In the genomic region with DNA sequence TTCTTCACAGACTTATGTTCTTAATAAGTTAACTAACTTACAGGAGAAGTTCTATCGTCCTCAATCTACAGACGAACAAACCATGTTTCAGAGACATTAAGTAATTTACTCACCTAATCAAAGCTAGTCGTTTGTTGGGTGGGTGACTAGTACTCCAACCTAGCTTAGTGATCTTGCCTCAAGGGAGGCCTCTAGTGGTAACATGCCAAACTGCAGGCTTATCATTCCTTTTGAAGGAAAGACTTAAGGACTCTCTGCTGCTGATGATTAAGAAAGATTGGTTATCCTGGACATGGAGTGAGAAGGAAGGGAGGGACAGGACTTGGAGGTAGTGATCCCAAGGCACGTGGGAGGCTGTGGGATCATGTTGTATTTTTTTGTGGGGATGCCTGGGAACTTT, we compare ENCODE assay signal across 8 mouse cellular contexts. TPM values are rescaled to one million over a fixed set of nuclear protein-coding genes. Genes with fewer than 3 reads are reported as not detected.
A peak's percentile ranks its signal among the peaks of the same experiment; 100 is the strongest.
DNase-seq lines count a peak whose midpoint lies in the region; ATAC-seq and TF ChIP-seq lines count a peak whose summit lies in the region.

No protein-coding gene starts in this region.

- H3K4me2 ChIP-seq in kidney, embryonic 16.5 days (replicated peaks; ENCODE audit: low read depth, low read length), result no peak overlapping the region

- no peak overlapping the region for H3K27ac ChIP-seq in kidney, adult 2 months (ENCODE audit: insufficient read depth, low read depth, low read length)
- no peak overlapping the region for H3K27ac ChIP-seq in kidney, embryonic 16.5 days (ENCODE audit: low read length)

- no peaks in the 10 kb centered on the region for H3K27me3 ChIP-seq in kidney, adult 2 months (replicated peaks; ENCODE audit: control insufficient read depth, insufficient read depth, low read length)
- H3K27me3 ChIP-seq in kidney, embryonic 16.5 days (ENCODE audit: insufficient read depth, low read length), result no peaks in the 10 kb centered on the region
- no peaks in the 10 kb centered on the region for H3K27me3 ChIP-seq in G1E (ENCODE audit: insufficient read depth, low read length)

- H3K9ac ChIP-seq in kidney, embryonic 16.5 days (replicated peaks; ENCODE audit: low read length), result no peak overlapping the region

- no peaks in the 10 kb centered on the region for H3K36me3 ChIP-seq in kidney, adult 2 months (ENCODE audit: control insufficient read depth, insufficient read depth, low read length)
- H3K36me3 ChIP-seq in kidney, embryonic 16.5 days (ENCODE audit: insufficient read depth, low read length), result no peaks in the 10 kb centered on the region
- H3K36me3 ChIP-seq in G1E (replicated peaks), result no peaks in the 10 kb centered on the region

- no peaks in the 10 kb centered on the region for H3K9me3 ChIP-seq in kidney, embryonic 16.5 days (ENCODE audit: low read length)
- no peaks in the 10 kb centered on the region; the same call in 1 of the 2 replicates for H3K9me3 ChIP-seq in G1E (replicated peaks)

- intact Hi-C loops in left cerebral cortex, postnatal 10 days (cut with DNase I), result loop anchor here (5.0 kb wide), 1 partner anchor 45 kb away; no protein-coding TSS in a partner anchor

- H3K4me3 ChIP-seq in kidney, adult 2 months (ENCODE audit: insufficient read depth, low read depth, low read length), result no peak overlapping the region
- H3K4me3 ChIP-seq in kidney, embryonic 16.5 days (ENCODE audit: low read length), result no peak overlapping the region
- no peak overlapping the region for H3K4me3 ChIP-seq in G1E (ENCODE audit: low read depth, low read length)

- peak; percentile 40; the same call in 1 of the 2 replicates for TF ChIP-seq CTCF in kidney, adult 2 months (conservative IDR thresholded peaks at IDR 0.05; ENCODE audit: insufficient read depth, insufficient read length, low read depth, low read length)
- peak; percentile 84 for TF ChIP-seq CTCF in G1E (IDR thresholded peaks at IDR 0.05; ENCODE audit: low read depth, low read length)

- no peak for ATAC-seq in kidney, embryonic 16.5 days (ENCODE audit: low FRiP score, low TSS enrichment)
- ATAC-seq in G1E (ENCODE audit: extremely low read depth, insufficient number of reproducible peaks, low FRiP score, poor library complexity, severe bottlenecking), result no peak; the same call in 1 of the 2 replicates

- 27% methylated on average over 4 of the region's 4 CpGs for WGBS in kidney, adult 2 months
- WGBS in kidney, embryonic 16.5 days, result 23% methylated on average over 4 of the region's 4 CpGs

- TF ChIP-seq POLR2A in kidney, adult 2 months (IDR thresholded peaks at IDR 0.05; ENCODE audit: low read depth, low read length), result no peak

- DNase-seq in kidney, adult 2 months, result peak; percentile 75
- DNase-seq in G1E (ENCODE audit: low spot score), result peak; percentile 38
- peak; percentile 54 for DNase-seq in c-Kit-negative CD71-positive TER-119-positive erythroid progenitor cells, embryonic 14.5 days (ENCODE audit: low read depth, low spot score)
- peak; percentile 10 for DNase-seq in gonadal fat pad, adult 2 months (ENCODE audit: low read depth)
- peak; percentile 17 to 39 for DNase-seq in left cerebral cortex, postnatal 10 days (ENCODE audit: extremely low spot score in 1 of 2, low spot score in 2 of 2)
- peak; percentile 84 for DNase-seq in retina, embryonic 14.5 days (ENCODE audit: low spot score)
- DNase-seq in urinary bladder, adult 2 months (ENCODE audit: low spot score), result no peak

- no peaks in the 10 kb centered on the region for H3K4me1 ChIP-seq in kidney, adult 2 months (ENCODE audit: control insufficient read depth, insufficient read depth, low read length)
- H3K4me1 ChIP-seq in kidney, embryonic 16.5 days (ENCODE audit: insufficient read depth, low read length), result no peaks in the 10 kb centered on the region
- H3K4me1 ChIP-seq in G1E (ENCODE audit: insufficient read depth, low read depth, low read length), result peaks cover 2% of the 10 kb centered on the region; the same call in 1 of the 2 replicates

RNA-seq across cellular contexts. Expression of a gene that starts 11.3 kb away (rescaled TPM):
- 0.16 and 0.19 TPM in 2 replicates for polyA plus RNA-seq in kidney, adult 2 months (2012; rRNA removed)
- polyA plus RNA-seq in kidney, embryonic 16.5 days (2015; fragmentation: Nextera tagmentation; extraction: Ambion mirVana), result 0.05 TPM in 1 of 2 replicates, not detected in the other
- total RNA-seq in G1E (2014; fragmentation: Nextera tagmentation) (not detected in 2 replicates), G1E (2017) (not detected in 2 replicates)
- not detected in 2 replicates for polyA plus RNA-seq in G1E (2012)
- polyA plus RNA-seq in gonadal fat pad, adult 2 months (2012; rRNA removed), result 0.04 and 0.13 TPM in 2 replicates
- total RNA-seq in left cerebral cortex, postnatal 10 days (2021), result 1 to 10 TPM in 1 of 2 experiments, under 1 TPM in 1; 0.92 to 1.1 TPM
- 1.4 and 1.5 TPM in 2 replicates for polyA plus RNA-seq in urinary bladder, adult 2 months (2012; rRNA removed)

RNA-seq across cellular contexts. Expression of a gene that starts 22.0 kb away (rescaled TPM):
- polyA plus RNA-seq in kidney, adult 2 months (2012; rRNA removed), result 1.2 and 1.6 TPM in 2 replicates
- polyA plus RNA-seq in kidney, embryonic 16.5 days (2015; fragmentation: Nextera tagmentation; extraction: Ambion mirVana), result 0.21 and 0.46 TPM in 2 replicates
- not detected in 2 replicates for total RNA-seq in G1E (2014; fragmentation: Nextera tagmentation)
- total RNA-seq in G1E (2017), result 0.11 TPM in 1 of 2 replicates, not detected in the other
- not detected in 2 replicates for polyA plus RNA-seq in G1E (2012)
- 11.1 and 11.2 TPM in 2 replicates for polyA plus RNA-seq in gonadal fat pad, adult 2 months (2012; rRNA removed)
- 1 to 10 TPM; 2.5 to 3.6 TPM for total RNA-seq in left cerebral cortex, postnatal 10 days (2021)
- polyA plus RNA-seq in urinary bladder, adult 2 months (2012; rRNA removed), result 10.8 and 13.2 TPM in 2 replicates

RNA-seq across cellular contexts. Expression of a gene that starts 38.1 kb away (rescaled TPM):
- 1.1 and 1.5 TPM in 2 replicates for polyA plus RNA-seq in kidney, adult 2 months (2012; rRNA removed)
- polyA plus RNA-seq in kidney, embryonic 16.5 days (2015; fragmentation: Nextera tagmentation; extraction: Ambion mirVana), result 150 and 157 TPM in 2 replicates
- total RNA-seq in G1E (2014; fragmentation: Nextera tagmentation) (103 and 128 TPM in 2 replicates), G1E (2017) (35.0 and 51.6 TPM in 2 replicates)
- 83.0 and 96.3 TPM in 2 replicates for polyA plus RNA-seq in G1E (2012)
- polyA plus RNA-seq in gonadal fat pad, adult 2 months (2012; rRNA removed), result 2.0 and 2.3 TPM in 2 replicates
- total RNA-seq in left cerebral cortex, postnatal 10 days (2021), result 1 to 10 TPM; 3.1 to 4.0 TPM
- polyA plus RNA-seq in urinary bladder, adult 2 months (2012; rRNA removed), result 2.0 and 3.0 TPM in 2 replicates

Comparison
In these comparisons a context has a peak if more than half of its experiments do, and no peak if none do; other contexts are left out.
1. RNA of a gene that starts 38.1 kb away (polyA plus RNA-seq): 150 to 157 TPM in kidney, embryonic 16.5 days and 83.0 to 96.3 TPM in G1E; 2.0 to 2.3 TPM in gonadal fat pad, adult 2 months, 2.0 to 3.0 TPM in urinary bladder, adult 2 months and 1.1 to 1.5 TPM in kidney, adult 2 months; every median in the first group is over 10 times any median in the second.